Mouse (Mus musculus): ENCODE data around the gene Col26a1.

GRCm38 (mm10) chr5:136717573-136717854 lies 165.5 kb downstream of the Col26a1 start:
- TF ChIP-seq GATA1 (IDR thresholded peaks at IDR 0.05; ENCODE audit: borderline replicate concordance, low read length): no peak
- no peak for TF ChIP-seq FLI1 (IDR thresholded peaks at IDR 0.05; ENCODE audit: low read length)

All from megakaryocyte, embryonic 14.5 days (primary cell).